Mouse (Mus musculus) heart, embryonic 15.5 days (tissue): Measurements from ENCODE around the gene Prrg2. TPM values are rescaled to one million over a fixed set of nuclear protein-coding genes. Genes with fewer than 3 reads are reported as not detected.
A peak's percentile ranks its signal among the peaks of the same experiment; 100 is the strongest.
"Not testable (repeated sequence)": the region's sequence is repeated elsewhere in the genome, so short reads cannot be mapped to it uniquely, and the experiment has no call there.

ENCODE experiments used
- ATAC-seq: fragments of 200-750 bp; cut with Nextera tagmentation; replicated peaks from 2 replicates; pipeline ENCODE4 v1.8.0; 2017; ENCODE audit warnings: low read depth, moderate TSS enrichment; ENCODE audit not compliant: insufficient number of reproducible peaks, insufficient read depth, low FRiP score
- H3K27ac ChIP-seq: fragments of 300-500 bp; sonication (generic); 2 replicates; pipeline ENCODE4 v1.5.1; 2015; ENCODE audit warnings: mild to moderate bottlenecking, inconsistent platforms
- H3K27me3 ChIP-seq: fragments of 300-500 bp; sonication (generic); 2 replicates; pipeline ENCODE4 v1.6.1; 2015; ENCODE audit warnings: inconsistent platforms
- H3K36me3 ChIP-seq: fragments of 300-500 bp; sonication (generic); 2 replicates; pipeline ENCODE4 v1.6.1; 2015; ENCODE audit warnings: mild to moderate bottlenecking, inconsistent platforms
- H3K4me1 ChIP-seq: fragments of 300-500 bp; sonication (generic); replicated peaks from 2 replicates; pipeline ENCODE4 v1.6.1; 2015; ENCODE audit warnings: inconsistent platforms
- H3K4me2 ChIP-seq: fragments of 300-500 bp; sonication (generic); 2 replicates; pipeline ENCODE4 v1.6.1; 2015; ENCODE audit warnings: inconsistent platforms, mild to moderate bottlenecking, moderate library complexity
- H3K4me3 ChIP-seq: fragments of 300-500 bp; sonication (generic); 2 replicates; pipeline ENCODE4 v1.5.1; 2015; ENCODE audit warnings: mild to moderate bottlenecking, inconsistent platforms
- H3K9ac ChIP-seq: fragments of 300-500 bp; sonication (generic); 2 replicates; pipeline ENCODE4 v1.6.1; 2015; ENCODE audit warnings: mild to moderate bottlenecking, inconsistent platforms
- H3K9me3 ChIP-seq: fragments of 300-500 bp; sonication (generic); replicated peaks from 2 replicates; pipeline ENCODE4 v1.6.1; 2016; ENCODE audit warnings: inconsistent platforms
- WGBS: fragments of 180-500 bp; shearing (Covaris S2); methylation state at CpG from one replicate; pipeline ENCODE4 v1.1.7; 2015; ENCODE audit warnings: mixed read lengths; 5-methylcytosine and 5-hydroxymethylcytosine counted together
- polyA plus RNA-seq: library from polyadenylated mRNA; unstranded; fragments of >200 nt; fragmentation: Nextera tagmentation; extraction: Ambion mirVana; gene quantifications from 2 replicates; pipeline ENCODE4 v1.2.1, GENCODE M21; 2015

Gene Prrg2
- polyA plus RNA-seq, 1 experiment from 2014 or later, result 12.9 TPM

GRCm38 (mm10) chr7:45098541-45099240 is 36.2 kb upstream of the Prrg2 start:
- Histone ChIP-seq H3K9me3 (no peaks in the 10 kb centered on the region), H3K27me3 (no peaks in the 10 kb centered on the region), H3K36me3 (no peaks in the 10 kb centered on the region), H3K4me3 (no peak overlapping the region), H3K4me1 (peaks cover 18% of the 10 kb centered on the region), H3K4me2 (no peak overlapping the region), H3K27ac (no peak overlapping the region), H3K9ac (no peak overlapping the region)
- ATAC-seq, result no peak
- 87% methylated on average over 8 of the region's 8 CpGs for WGBS

GRCm38 (mm10) chr7:45097479-45097878 is 35.0 kb upstream of the Prrg2 start:
- 50% methylated on average over 6 of the region's 6 CpGs for WGBS
- no peak overlapping the region for H3K4me2 ChIP-seq
- H3K4me3 ChIP-seq, result no peak overlapping the region
- H3K36me3 ChIP-seq, result no peaks in the 10 kb centered on the region
- no peak for ATAC-seq
- no peaks in the 10 kb centered on the region for H3K27me3 ChIP-seq
- H3K9me3 ChIP-seq, result no peaks in the 10 kb centered on the region
- H3K27ac ChIP-seq, result peak overlapping the region; percentile 14; the same call in 1 of the 2 replicates
- no peak overlapping the region for H3K9ac ChIP-seq
- H3K4me1 ChIP-seq, result peaks cover 7% of the 10 kb centered on the region; the same call in 1 of the 2 replicates

- not testable (repeated sequence) for H3K4me3 ChIP-seq, H3K27me3 ChIP-seq, H3K27ac ChIP-seq, ATAC-seq, H3K4me2 ChIP-seq, H3K9me3 ChIP-seq, H3K9ac ChIP-seq, H3K36me3 ChIP-seq
- H3K4me1 ChIP-seq, result peaks cover 14% of the 10 kb centered on the region
- WGBS, result 93% methylated on average over 14 of the region's 14 CpGs
These were observed 33.5 kb upstream of the Prrg2 start for GRCm38 (mm10) chr7:45095965-45096364.

GRCm38 (mm10) chr7:45095367-45095766 is 32.9 kb upstream of the Prrg2 start:
- H3K4me1 ChIP-seq, result peaks cover 20% of the 10 kb centered on the region
- no peak overlapping the region for H3K4me3 ChIP-seq
- H3K36me3 ChIP-seq, result no peaks in the 10 kb centered on the region
- no peaks in the 10 kb centered on the region for H3K9me3 ChIP-seq
- 62% methylated on average over 6 of the region's 6 CpGs for WGBS
- H3K9ac ChIP-seq, result no peak overlapping the region
- no peaks in the 10 kb centered on the region for H3K27me3 ChIP-seq
- H3K4me2 ChIP-seq, result no peak overlapping the region
- no peak overlapping the region for H3K27ac ChIP-seq
- ATAC-seq, result no peak

- H3K27ac ChIP-seq, result no peak overlapping the region
- no peak overlapping the region for H3K9ac ChIP-seq
- WGBS, result 57% methylated on average over 7 of the region's 7 CpGs
These were observed 31.6 kb upstream of the Prrg2 start for GRCm38 (mm10) chr7:45094121-45094520.

GRCm38 (mm10) chr7:45093516-45093905 is 31.0 kb upstream of the Prrg2 start:
- Histone ChIP-seq H3K9ac (no peak overlapping the region), H3K4me1 (peaks cover 23% of the 10 kb centered on the region), H3K27ac (no peak overlapping the region), H3K36me3 (peaks cover 4% of the 10 kb centered on the region), H3K27me3 (no peaks in the 10 kb centered on the region), H3K4me2 (no peak overlapping the region), H3K9me3 (no peaks in the 10 kb centered on the region), H3K4me3 (no peak overlapping the region)
- 34% methylated on average over 18 of the region's 18 CpGs for WGBS
- no peak for ATAC-seq

More at GRCm38 (mm10) chr7:45094121-45094520, 31.6 kb upstream of the Prrg2 start:
- Histone ChIP-seq H3K27me3 (no peaks in the 10 kb centered on the region), H3K4me3 (no peak overlapping the region), H3K9me3 (no peaks in the 10 kb centered on the region), H3K36me3 (no peaks in the 10 kb centered on the region), H3K4me2 (no peak overlapping the region), H3K4me1 (peaks cover 23% of the 10 kb centered on the region)
- no peak for ATAC-seq

- Histone ChIP-seq H3K9me3 (no peaks in the 10 kb centered on the region), H3K4me3 (no peak overlapping the region), H3K36me3 (peaks cover 10% of the 10 kb centered on the region), H3K4me1 (peaks cover 23% of the 10 kb centered on the region), H3K4me2 (no peak overlapping the region), H3K27ac (0 out of 2 replicates have a peak overlapping the region, but pooled peaks have one; percentile 1), H3K27me3 (no peaks in the 10 kb centered on the region), H3K9ac (no peak overlapping the region)
- no peak for ATAC-seq
- WGBS, result 56% methylated on average over 12 of the region's 12 CpGs
These were observed 30.5 kb upstream of the Prrg2 start for GRCm38 (mm10) chr7:45092828-45093515.

GRCm38 (mm10) chr7:45092048-45092447 is 29.6 kb upstream of the Prrg2 start, which contains the start of gene Rcn3:
TSS of gene Rcn3 (minus strand) at chr7:45092221.
- peak; percentile 94 for ATAC-seq
- under 1% methylated on average over 16 of the region's 16 CpGs for WGBS
- Histone ChIP-seq H3K9ac (peak within 1 kb of the TSS; percentile 54), H3K27me3 (no peaks in the 10 kb centered on the region), H3K4me2 (peak within 1 kb of the TSS; percentile 73), H3K9me3 (no peaks in the 10 kb centered on the region), H3K36me3 (peaks cover 19% of the 10 kb centered on the region), H3K4me1 (peaks cover 23% of the 10 kb centered on the region), H3K4me3 (peak within 1 kb of the TSS; percentile 59), H3K27ac (peak within 1 kb of the TSS; percentile 81)

- peak overlapping the region; percentile 59 for H3K4me3 ChIP-seq
- peak overlapping the region; percentile 54 for H3K9ac ChIP-seq
- ATAC-seq, result peak; percentile 58
- no peaks in the 10 kb centered on the region for H3K27me3 ChIP-seq
- peak overlapping the region; percentile 81 for H3K27ac ChIP-seq
- H3K4me2 ChIP-seq, result peak overlapping the region; percentile 73
- H3K9me3 ChIP-seq, result no peaks in the 10 kb centered on the region
- WGBS, result 10% methylated on average over 35 of the region's 35 CpGs
- peaks cover 23% of the 10 kb centered on the region for H3K4me1 ChIP-seq
- H3K36me3 ChIP-seq, result peaks cover 26% of the 10 kb centered on the region
These were observed 28.8 kb upstream of the Prrg2 start for GRCm38 (mm10) chr7:45091001-45091990.

- Histone ChIP-seq H3K27me3 (no peaks in the 10 kb centered on the region), H3K4me3 (peak overlapping the region; percentile 59), H3K4me1 (peaks cover 23% of the 10 kb centered on the region), H3K36me3 (peaks cover 35% of the 10 kb centered on the region), H3K4me2 (peak overlapping the region; percentile 73), H3K9me3 (no peaks in the 10 kb centered on the region), H3K9ac (peak overlapping the region; percentile 54), H3K27ac (no peak overlapping the region)
- ATAC-seq, result no peak
- WGBS, result 69% methylated on average over 13 of the region's 13 CpGs
These were observed 27.9 kb upstream of the Prrg2 start for GRCm38 (mm10) chr7:45090251-45090977.
